Mouse (Mus musculus): Measurements from ENCODE around the gene Olfr1392.

DNA sequence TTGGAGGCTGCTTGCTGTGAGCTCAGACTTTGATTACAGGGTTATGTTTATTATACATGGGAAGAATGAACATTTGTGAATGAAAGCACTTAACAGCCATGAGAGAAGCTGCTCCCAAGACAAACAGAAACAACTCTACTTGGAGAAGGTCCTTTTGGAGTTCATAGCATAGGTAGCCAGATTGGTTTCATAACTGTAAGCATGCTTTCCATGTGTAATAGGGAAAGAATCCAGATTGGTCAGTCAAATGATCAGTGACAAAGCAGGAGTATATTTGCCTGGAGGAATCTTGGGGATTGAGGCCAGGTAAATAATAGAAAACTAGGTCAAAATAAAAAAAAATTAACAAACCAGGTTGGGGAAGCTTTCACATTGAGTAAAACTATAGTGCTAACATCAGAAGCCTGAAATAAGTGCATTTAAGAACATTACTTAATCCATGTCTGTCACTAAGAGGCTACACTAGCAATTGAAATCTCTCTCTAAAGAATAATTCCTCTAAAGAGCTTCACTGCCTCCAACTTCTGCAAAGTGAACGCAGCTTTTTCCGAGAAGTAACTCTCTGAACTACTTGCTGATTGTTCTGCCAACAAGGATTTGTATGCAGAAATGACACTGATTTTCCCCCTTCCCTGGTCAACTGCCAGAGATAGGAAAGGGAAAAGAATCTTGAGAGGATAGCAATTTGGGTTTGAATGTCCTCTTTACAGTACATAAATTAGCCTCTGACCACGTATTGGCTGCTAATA is 49.4 kb upstream of the Olfr1392 start:
- TF ChIP-seq CTCF (IDR thresholded peaks at IDR 0.05; ENCODE audit: low read depth) (no peak), EP300 (optimal IDR thresholded peaks at IDR 0.05) (no peak)

Data from stomach, postnatal 0 days (tissue).